Mouse (Mus musculus) hindbrain, embryonic 16.5 days (tissue): ENCODE results near the gene Gmpr2. TPM values are rescaled to one million over a fixed set of nuclear protein-coding genes. Genes with fewer than 3 reads are reported as not detected.

Source experiments
- ATAC-seq: fragments of 200-750 bp; cut with Nextera tagmentation; 2 replicates; pipeline ENCODE4 v1.8.0; 2017; ENCODE audit warnings: moderate TSS enrichment, moderate library complexity
- H3K27ac ChIP-seq: fragments of 300-500 bp; sonication (generic); 2 replicates; pipeline ENCODE4 v1.5.1; 2014; ENCODE audit warnings: low read depth, mild to moderate bottlenecking, control low read depth, low read length, moderate library complexity
- H3K27me3 ChIP-seq: fragments of 300-500 bp; sonication (generic); replicated peaks from 2 replicates; pipeline ENCODE4 v1.6.1; 2014; ENCODE audit warnings: low read length; ENCODE audit not compliant: control insufficient read depth, insufficient read depth
- H3K36me3 ChIP-seq: fragments of 300-500 bp; sonication (generic); 2 replicates; pipeline ENCODE4 v1.6.1; 2014; ENCODE audit warnings: mild to moderate bottlenecking, low read length, moderate library complexity, mixed read lengths; ENCODE audit not compliant: control insufficient read depth, insufficient read depth
- H3K4me1 ChIP-seq: fragments of 300-500 bp; sonication (generic); 2 replicates; pipeline ENCODE4 v1.6.1; 2014; ENCODE audit warnings: low read depth, low read length; ENCODE audit not compliant: control insufficient read depth, insufficient read depth
- H3K4me2 ChIP-seq: fragments of 300-500 bp; sonication (generic); 2 replicates; pipeline ENCODE4 v1.6.1; 2014; ENCODE audit warnings: mild to moderate bottlenecking, low read length, control low read depth, moderate library complexity
- H3K4me3 ChIP-seq: fragments of 300-500 bp; sonication (generic); 2 replicates; pipeline ENCODE4 v1.5.1; 2014; ENCODE audit warnings: mild to moderate bottlenecking, low read length, control low read depth, moderate library complexity
- H3K9ac ChIP-seq: fragments of 300-500 bp; sonication (generic); 2 replicates; pipeline ENCODE4 v1.6.1; 2014; ENCODE audit warnings: low read depth, mild to moderate bottlenecking, control low read depth, low read length, moderate library complexity
- H3K9me3 ChIP-seq: fragments of 300-500 bp; sonication (generic); 2 replicates; pipeline ENCODE4 v1.6.1; 2014; ENCODE audit warnings: mild to moderate bottlenecking, low read length, moderate library complexity; ENCODE audit not compliant: control insufficient read depth
- WGBS: fragments of 180-500 bp; shearing (Covaris S2); extraction: QIAGEN DNeasy Blood & Tissue Kit; methylation state at CpG from one replicate; pipeline ENCODE4 v1.1.7; 2014; 5-methylcytosine and 5-hydroxymethylcytosine counted together
- polyA plus RNA-seq: library from polyadenylated mRNA; unstranded; fragments of >200 nt; fragmentation: Nextera tagmentation; extraction: Ambion mirVana; gene quantifications from 2 replicates; pipeline ENCODE4 v1.2.1, GENCODE M21; 2015

The Gmpr2 gene
- polyA plus RNA-seq, 1 experiment from 2014 or later, result 48.6 TPM

DNA sequence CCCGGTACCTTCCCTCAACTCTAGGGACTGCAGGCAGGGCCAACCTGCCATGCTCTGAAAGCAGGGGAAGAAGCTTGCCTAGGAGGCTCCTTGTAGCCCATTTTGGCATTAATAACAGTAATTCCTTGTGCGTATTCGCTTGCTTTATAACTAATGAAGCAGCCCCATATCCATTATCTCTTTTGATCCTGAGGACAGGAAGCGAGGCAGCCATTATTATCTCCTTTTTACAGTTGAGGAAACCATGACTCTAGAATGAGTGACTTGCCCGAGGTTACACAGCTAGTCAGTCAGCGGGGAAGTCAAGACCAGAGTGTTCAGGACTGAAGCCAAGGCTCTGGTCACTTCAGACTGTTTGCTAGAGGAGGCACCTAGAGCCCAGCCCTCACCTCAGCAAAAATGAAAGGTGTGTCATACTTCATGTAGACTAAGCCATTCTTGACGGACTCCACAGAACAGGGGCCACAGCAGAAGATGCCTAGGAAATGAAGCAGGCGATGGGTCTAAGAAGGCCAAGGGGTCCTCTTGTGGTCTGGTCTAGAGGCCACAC, 34.4 kb downstream of the Gmpr2 start:
- H3K36me3 ChIP-seq, result no peaks in the 10 kb centered on the region

GRCm38 (mm10) chr14:55707397-55707796, 35.7 kb downstream of the Gmpr2 start:
- 84% methylated on average over 5 of the region's 5 CpGs for WGBS
- Histone ChIP-seq H3K4me2 (no peak overlapping the region), H3K27me3 (no peaks in the 10 kb centered on the region), H3K27ac (no peak overlapping the region), H3K4me3 (no peak overlapping the region), H3K36me3 (no peaks in the 10 kb centered on the region), H3K4me1 (no peaks in the 10 kb centered on the region), H3K9me3 (no peaks in the 10 kb centered on the region), H3K9ac (no peak overlapping the region)
- ATAC-seq, result no peak

More for the DNA sequence above, 34.4 kb downstream of the Gmpr2 start:
- H3K9me3 ChIP-seq, result no peaks in the 10 kb centered on the region
- 90% methylated on average over 8 of the region's 8 CpGs for WGBS
- no peak overlapping the region for H3K9ac ChIP-seq
- H3K4me3 ChIP-seq, result no peak overlapping the region
- no peak for ATAC-seq
- no peak overlapping the region for H3K4me2 ChIP-seq
- no peak overlapping the region for H3K27ac ChIP-seq
- H3K27me3 ChIP-seq, result no peaks in the 10 kb centered on the region
- no peaks in the 10 kb centered on the region for H3K4me1 ChIP-seq

GRCm38 (mm10) chr14:55709509-55709908, 37.8 kb downstream of the Gmpr2 start:
- WGBS, result 87% methylated on average over 4 of the region's 4 CpGs
- H3K4me1 ChIP-seq, result no peaks in the 10 kb centered on the region
- no peak overlapping the region for H3K4me2 ChIP-seq
- no peak overlapping the region for H3K9ac ChIP-seq
- no peak for ATAC-seq
- no peak overlapping the region for H3K4me3 ChIP-seq
- H3K9me3 ChIP-seq, result no peaks in the 10 kb centered on the region
- no peaks in the 10 kb centered on the region for H3K36me3 ChIP-seq
- H3K27ac ChIP-seq, result no peak overlapping the region
- H3K27me3 ChIP-seq, result peaks cover 3% of the 10 kb centered on the region; the same call in 1 of the 2 replicates

DNA sequence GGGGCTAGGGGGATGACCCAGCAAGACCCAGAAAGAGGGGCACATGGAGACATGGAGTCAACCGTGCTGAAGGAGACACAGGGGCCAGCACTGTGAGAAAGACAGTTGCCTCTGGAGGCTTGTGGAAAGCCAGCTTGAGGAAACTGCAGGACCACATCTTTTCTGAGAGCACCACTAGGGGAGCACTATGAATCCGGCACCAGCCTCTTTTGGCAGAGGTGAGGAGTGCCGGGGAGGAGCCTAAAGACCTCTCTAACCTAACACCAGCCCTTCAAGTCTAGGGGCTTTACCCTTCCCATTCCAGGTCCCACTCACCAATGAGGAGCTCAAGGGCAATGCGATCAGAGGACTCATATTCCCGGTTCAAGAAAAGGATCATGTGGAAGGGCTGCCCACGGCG, 40.0 kb downstream of the Gmpr2 start:
- no peak overlapping the region for H3K27ac ChIP-seq
- 84% methylated on average over 7 of the region's 7 CpGs for WGBS
- H3K4me2 ChIP-seq, result no peak overlapping the region
- H3K4me1 ChIP-seq, result no peaks in the 10 kb centered on the region
- H3K36me3 ChIP-seq, result no peaks in the 10 kb centered on the region
- H3K9me3 ChIP-seq, result no peaks in the 10 kb centered on the region
- no peak for ATAC-seq
- H3K27me3 ChIP-seq, result peaks cover 3% of the 10 kb centered on the region; the same call in 1 of the 2 replicates
- no peak overlapping the region for H3K9ac ChIP-seq
- no peak overlapping the region for H3K4me3 ChIP-seq

- Histone ChIP-seq H3K27me3 (peaks cover 3% of the 10 kb centered on the region; the same call in 1 of the 2 replicates), H3K27ac (no peak overlapping the region), H3K4me3 (no peak overlapping the region), H3K9me3 (no peaks in the 10 kb centered on the region), H3K36me3 (peaks cover 5% of the 10 kb centered on the region), H3K4me1 (no peaks in the 10 kb centered on the region), H3K9ac (no peak overlapping the region), H3K4me2 (no peak overlapping the region)
- 14% methylated on average over 25 of the region's 25 CpGs for WGBS
- no peak for ATAC-seq
Measured at GRCm38 (mm10) chr14:55713007-55713728, 41.4 kb downstream of the Gmpr2 start.

GRCm38 (mm10) chr14:55713729-55714122, 42.0 kb downstream of the Gmpr2 start, which contains the start of gene Tgm1:
Tgm1 (minus strand) TSS chr14:55713926.
- Histone ChIP-seq H3K27me3 (peaks cover 3% of the 10 kb centered on the region; the same call in 1 of the 2 replicates), H3K36me3 (peaks cover 9% of the 10 kb centered on the region), H3K9me3 (no peaks in the 10 kb centered on the region), H3K4me1 (no peaks in the 10 kb centered on the region), H3K9ac (no peak within 1 kb of the TSS), H3K27ac (no peak within 1 kb of the TSS), H3K4me3 (no peak within 1 kb of the TSS), H3K4me2 (no peak within 1 kb of the TSS)
- no peak for ATAC-seq
- 34% methylated on average over 4 of the region's 4 CpGs for WGBS

- no peak overlapping the region for H3K27ac ChIP-seq
- H3K9ac ChIP-seq, result no peak overlapping the region
- H3K27me3 ChIP-seq, result peaks cover 3% of the 10 kb centered on the region; the same call in 1 of the 2 replicates
- H3K4me1 ChIP-seq, result no peaks in the 10 kb centered on the region
- H3K4me2 ChIP-seq, result no peak overlapping the region
- H3K4me3 ChIP-seq, result no peak overlapping the region
- H3K9me3 ChIP-seq, result no peaks in the 10 kb centered on the region
- no peak for ATAC-seq
- WGBS, result 29% methylated on average over 6 of the region's 6 CpGs
- H3K36me3 ChIP-seq, result peaks cover 9% of the 10 kb centered on the region
Measured at GRCm38 (mm10) chr14:55714893-55715292, 43.2 kb downstream of the Gmpr2 start.

DNA sequence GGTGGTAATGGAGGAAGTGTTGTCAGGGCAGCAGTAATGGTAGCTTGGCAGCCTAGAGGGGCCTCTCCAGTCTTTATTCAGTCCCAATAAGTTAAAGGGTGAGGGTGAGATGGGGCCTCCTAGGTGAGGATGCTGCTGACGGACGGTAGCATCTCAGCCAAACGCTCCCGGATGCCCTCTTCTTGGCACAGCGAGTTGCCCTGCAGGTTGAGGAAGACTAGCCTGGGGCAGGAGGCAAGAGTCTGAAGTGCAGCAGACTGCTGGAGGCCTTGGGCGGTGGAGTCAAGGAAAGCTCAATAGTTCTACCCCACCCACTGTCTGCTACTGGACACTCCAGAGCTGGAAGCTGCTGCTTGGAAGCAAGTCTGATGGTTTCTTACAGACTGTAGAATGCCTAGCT, 44.5 kb downstream of the Gmpr2 start:
- Histone ChIP-seq H3K9ac (no peak overlapping the region), H3K4me2 (no peak overlapping the region), H3K4me3 (no peak overlapping the region), H3K27me3 (peaks cover 3% of the 10 kb centered on the region; the same call in 1 of the 2 replicates), H3K36me3 (peaks cover 9% of the 10 kb centered on the region), H3K4me1 (peaks cover 3% of the 10 kb centered on the region), H3K27ac (no peak overlapping the region), H3K9me3 (no peaks in the 10 kb centered on the region)
- WGBS, result 91% methylated on average over 6 of the region's 6 CpGs
- no peak for ATAC-seq

DNA sequence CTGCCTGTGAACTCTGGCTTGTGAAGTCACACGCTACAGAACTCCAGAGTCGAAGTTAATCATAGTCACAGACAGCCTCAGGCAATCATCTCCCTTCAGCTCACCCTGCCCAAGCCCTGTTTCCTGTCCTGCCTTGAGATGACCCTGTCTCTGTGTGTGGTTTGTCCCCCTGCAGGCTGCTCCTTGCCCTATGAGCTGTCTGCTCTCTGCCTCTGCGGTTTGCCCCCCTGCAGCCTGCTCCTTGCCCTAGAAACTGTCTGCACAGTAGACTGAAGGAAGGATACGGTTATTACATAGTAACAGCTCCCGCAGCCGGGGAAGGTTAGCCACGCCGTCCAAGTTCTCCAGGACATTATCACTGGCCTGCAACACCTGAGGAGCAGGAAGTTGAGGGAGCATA, 45.1 kb downstream of the Gmpr2 start:
- WGBS, result 84% methylated on average over 8 of the region's 8 CpGs
- Histone ChIP-seq H3K36me3 (peaks cover 9% of the 10 kb centered on the region), H3K4me1 (peaks cover 3% of the 10 kb centered on the region), H3K9ac (no peak overlapping the region), H3K4me2 (no peak overlapping the region), H3K4me3 (no peak overlapping the region), H3K27ac (no peak overlapping the region), H3K27me3 (peaks cover 3% of the 10 kb centered on the region; the same call in 1 of the 2 replicates), H3K9me3 (no peaks in the 10 kb centered on the region)
- no peak for ATAC-seq
